Mouse (Mus musculus) embryonic facial prominence, embryonic 14.5 days (tissue): ENCODE data around the gene Polg. TPM values are rescaled to one million over a fixed set of nuclear protein-coding genes. Genes with fewer than 3 reads are reported as not detected.
A peak's percentile ranks its signal among the peaks of the same experiment; 100 is the strongest.

Experiments used
- ATAC-seq: fragments of 200-750 bp; cut with Nextera tagmentation; 2 replicates; pipeline ENCODE4 v1.8.0; 2017; ENCODE audit warnings: low read depth, moderate number of reproducible peaks, moderate TSS enrichment
- DNase-seq: peaks from one replicate; pipeline ENCODE4 v3.0.0-alpha.2; 2015; ENCODE audit warnings: low spot score
- H3K27ac ChIP-seq: fragments of 300-500 bp; sonication (generic); replicated peaks from 2 replicates; pipeline ENCODE4 v1.5.1; 2014; ENCODE audit warnings: low read depth, mild to moderate bottlenecking, low read length, moderate library complexity
- H3K27me3 ChIP-seq: fragments of 300-500 bp; sonication (generic); replicated peaks from 2 replicates; pipeline ENCODE4 v1.6.1; 2014; ENCODE audit warnings: low read length; ENCODE audit not compliant: control insufficient read depth, insufficient read depth
- H3K36me3 ChIP-seq: fragments of 300-500 bp; sonication (generic); 2 replicates; pipeline ENCODE4 v1.6.1; 2014; ENCODE audit warnings: low read length, mixed read lengths; ENCODE audit not compliant: control insufficient read depth, insufficient read depth
- H3K4me1 ChIP-seq: fragments of 300-500 bp; sonication (generic); 2 replicates; pipeline ENCODE4 v1.6.1; 2014; ENCODE audit warnings: antibody characterized with exemption, low read length; ENCODE audit not compliant: control insufficient read depth, insufficient read depth
- H3K4me2 ChIP-seq: fragments of 300-500 bp; sonication (generic); 2 replicates; pipeline ENCODE4 v1.6.1; 2014; ENCODE audit warnings: low read depth, mild to moderate bottlenecking, low read length, moderate library complexity, mixed read lengths
- H3K4me3 ChIP-seq: fragments of 300-500 bp; sonication (generic); 2 replicates; pipeline ENCODE4 v1.5.1; 2014; ENCODE audit warnings: low read depth, mild to moderate bottlenecking, low read length
- H3K9ac ChIP-seq: fragments of 300-500 bp; sonication (generic); 2 replicates; pipeline ENCODE4 v1.6.1; 2014; ENCODE audit warnings: low read depth, mild to moderate bottlenecking, low read length, moderate library complexity, mixed read lengths
- H3K9me3 ChIP-seq: fragments of 300-500 bp; sonication (generic); 2 replicates; pipeline ENCODE4 v1.6.1; 2016; ENCODE audit warnings: low read length; ENCODE audit not compliant: control insufficient read depth
- WGBS: fragments of 180-500 bp; shearing (Covaris S2); extraction: QIAGEN DNeasy Blood & Tissue Kit; methylation state at CpG from one replicate; pipeline ENCODE4 v1.1.7; 2014; 5-methylcytosine and 5-hydroxymethylcytosine counted together
- polyA plus RNA-seq: library from polyadenylated mRNA; unstranded; fragments of >200 nt; fragmentation: Nextera tagmentation; extraction: Ambion mirVana; gene quantifications from 2 replicates; pipeline ENCODE4 v1.2.1, GENCODE M21; 2014

Polg gene
- polyA plus RNA-seq, 1 experiment from 2014 or later: 38.7 TPM

GRCm38 (mm10) chr7:79465461-79466044, 609 bp downstream of the Polg start:
- ATAC-seq (peak; percentile 45), DNase-seq (peak; percentile 44)
- peaks cover 9% of the 10 kb centered on the region for H3K4me1 ChIP-seq
- H3K9ac ChIP-seq: peak overlapping the region; percentile 88
- WGBS: under 1% methylated on average over 22 of the region's 47 CpGs
- H3K27ac ChIP-seq: peak overlapping the region; percentile 84
- peaks cover 36% of the 10 kb centered on the region for H3K36me3 ChIP-seq
- H3K4me3 ChIP-seq: peak overlapping the region; percentile 93
- H3K9me3 ChIP-seq: no peaks in the 10 kb centered on the region
- H3K27me3 ChIP-seq: no peaks in the 10 kb centered on the region
- H3K4me2 ChIP-seq: peak overlapping the region; percentile 93

GRCm38 (mm10) chr7:79464776-79465420, 1.3 kb downstream of the Polg start:
- WGBS: under 1% methylated on average over 19 of the region's 47 CpGs
- H3K9me3 ChIP-seq: no peaks in the 10 kb centered on the region
- H3K27me3 ChIP-seq: no peaks in the 10 kb centered on the region
- no peak overlapping the region for H3K27ac ChIP-seq
- peak overlapping the region; percentile 93 for H3K4me3 ChIP-seq
- H3K4me1 ChIP-seq: peaks cover 9% of the 10 kb centered on the region
- peaks cover 43% of the 10 kb centered on the region for H3K36me3 ChIP-seq
- peak overlapping the region; percentile 88 for H3K9ac ChIP-seq
- DNase-seq: peak; percentile 4
- no peak for ATAC-seq
- peak overlapping the region; percentile 93 for H3K4me2 ChIP-seq

GRCm38 (mm10) chr7:79463376-79464077, 2.6 kb downstream of the Polg start:
- no peak overlapping the region for H3K4me3 ChIP-seq
- DNase-seq (no peak), ATAC-seq (no peak)
- no peak overlapping the region for H3K27ac ChIP-seq
- H3K27me3 ChIP-seq: no peaks in the 10 kb centered on the region
- peaks cover 57% of the 10 kb centered on the region for H3K36me3 ChIP-seq
- H3K9me3 ChIP-seq: no peaks in the 10 kb centered on the region
- no peak overlapping the region for H3K9ac ChIP-seq
- WGBS: 91% methylated on average over 11 of the region's 11 CpGs
- peaks cover 9% of the 10 kb centered on the region for H3K4me1 ChIP-seq
- H3K4me2 ChIP-seq: 0 out of 2 replicates have a peak overlapping the region, but pooled peaks have one; percentile 93

- ATAC-seq: no peak
- H3K4me3 ChIP-seq: no peak overlapping the region
- DNase-seq: no peak
- H3K36me3 ChIP-seq: peaks cover 75% of the 10 kb centered on the region
- 92% methylated on average over 10 of the region's 10 CpGs for WGBS
- no peaks in the 10 kb centered on the region for H3K9me3 ChIP-seq
- no peaks in the 10 kb centered on the region for H3K27me3 ChIP-seq
- no peak overlapping the region for H3K4me2 ChIP-seq
- peaks cover 9% of the 10 kb centered on the region for H3K4me1 ChIP-seq
- H3K9ac ChIP-seq: no peak overlapping the region
- no peak overlapping the region for H3K27ac ChIP-seq
These were observed 4.4 kb downstream of the Polg start for GRCm38 (mm10) chr7:79461721-79462120.

GRCm38 (mm10) chr7:79447486-79447885, 18.7 kb downstream of the Polg start:
- ATAC-seq (no peak), DNase-seq (no peak)
- H3K9me3 ChIP-seq: no peaks in the 10 kb centered on the region
- H3K4me1 ChIP-seq: no peaks in the 10 kb centered on the region
- H3K27ac ChIP-seq: no peak overlapping the region
- no peak overlapping the region for H3K4me2 ChIP-seq
- H3K36me3 ChIP-seq: peaks cover 80% of the 10 kb centered on the region
- H3K4me3 ChIP-seq: no peak overlapping the region
- 89% methylated on average over 3 of the region's 3 CpGs for WGBS
- no peaks in the 10 kb centered on the region for H3K27me3 ChIP-seq
- no peak overlapping the region for H3K9ac ChIP-seq

GRCm38 (mm10) chr7:79447048-79447447, 19.1 kb downstream of the Polg start:
- no peak for ATAC-seq
- H3K4me1 ChIP-seq: no peaks in the 10 kb centered on the region

GRCm38 (mm10) chr7:79440035-79440434, 26.1 kb downstream of the Polg start:
- H3K4me2 ChIP-seq: no peak overlapping the region
- H3K36me3 ChIP-seq: peaks cover 18% of the 10 kb centered on the region
- no peaks in the 10 kb centered on the region for H3K4me1 ChIP-seq
- H3K9me3 ChIP-seq: no peaks in the 10 kb centered on the region
- no peak overlapping the region for H3K27ac ChIP-seq
- H3K4me3 ChIP-seq: no peak overlapping the region
- no peaks in the 10 kb centered on the region for H3K27me3 ChIP-seq
- WGBS: 39% methylated on average over 2 of the region's 2 CpGs
- DNase-seq: no peak
- no peak for ATAC-seq
- H3K9ac ChIP-seq: no peak overlapping the region

More at GRCm38 (mm10) chr7:79447048-79447447, 19.1 kb downstream of the Polg start:
- no peak for DNase-seq
- Histone ChIP-seq H3K27me3 (no peaks in the 10 kb centered on the region), H3K27ac (no peak overlapping the region), H3K4me2 (no peak overlapping the region), H3K9ac (no peak overlapping the region), H3K4me3 (no peak overlapping the region), H3K9me3 (no peaks in the 10 kb centered on the region), H3K36me3 (peaks cover 76% of the 10 kb centered on the region)
- 75% methylated on average over 2 of the region's 2 CpGs for WGBS

GRCm38 (mm10) chr7:79428243-79428642, 37.9 kb downstream of the Polg start:
- Histone ChIP-seq H3K9me3 (no peaks in the 10 kb centered on the region), H3K27ac (no peak overlapping the region), H3K4me2 (no peak overlapping the region), H3K27me3 (no peaks in the 10 kb centered on the region), H3K36me3 (no peaks in the 10 kb centered on the region), H3K9ac (no peak overlapping the region), H3K4me3 (no peak overlapping the region), H3K4me1 (no peaks in the 10 kb centered on the region)
- 48% methylated on average over 5 of the region's 5 CpGs for WGBS
- DNase-seq (no peak), ATAC-seq (no peak)
